12 mouse cellular contexts compared by ENCODE assay signal in the genomic region with DNA sequence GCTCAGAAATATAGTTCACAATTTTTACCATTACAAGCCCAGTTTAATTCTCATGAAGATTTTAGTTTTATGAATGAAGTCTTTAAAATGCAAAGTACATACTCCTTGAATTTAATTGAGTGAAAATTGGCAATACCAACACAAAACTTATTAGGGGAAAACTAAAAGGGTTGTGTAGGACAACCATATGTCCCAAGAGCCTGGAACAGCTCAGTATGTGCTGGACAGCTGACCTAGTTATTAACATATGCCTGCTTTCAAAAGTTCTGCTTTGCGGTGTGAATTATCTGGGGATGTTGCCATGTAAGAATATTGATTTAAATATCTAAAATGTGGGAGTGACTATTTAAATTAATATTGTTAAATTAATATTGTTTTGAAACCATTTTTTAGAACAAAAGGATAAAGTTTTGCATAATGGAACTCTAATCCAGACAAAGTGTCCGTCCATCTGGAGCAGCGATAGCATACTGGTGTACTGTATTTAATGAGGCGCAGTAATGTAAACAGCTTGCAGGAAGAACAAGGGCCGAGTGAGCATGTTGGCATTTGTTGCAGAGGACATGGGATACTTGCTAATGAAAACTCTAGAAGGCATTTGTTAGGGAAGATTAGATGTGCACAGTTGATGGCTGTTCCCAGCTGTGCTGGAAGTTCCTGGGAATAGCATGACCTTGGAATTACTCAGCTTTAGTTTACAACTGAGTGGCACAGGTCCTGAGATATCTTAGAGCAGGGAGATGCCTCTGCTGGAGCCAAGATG. TPM values are rescaled to one million over a fixed set of nuclear protein-coding genes. Genes with fewer than 3 reads are reported as not detected.
DNase-seq lines count a peak whose midpoint lies in the region; ATAC-seq lines count a peak whose summit lies in the region.
"Had no signal": no experiment of that assay in that cellular context is flagged by ENCODE, and none has a peak within 500 bp of the region (broad histone marks: within the 10 kb centered on the region; RNA-seq: fewer than 3 reads in every experiment).

No protein-coding gene starts in this region.

- peak overlapping the region; percentile 67 for H3K27ac ChIP-seq in heart, embryonic 13.5 days (replicated peaks)
- 0 out of 2 replicates have a peak overlapping the region, but pooled peaks have one; percentile 30 for H3K27ac ChIP-seq in limb, embryonic 11.5 days (replicated peaks; ENCODE audit: low read depth, low read length)
- H3K27ac ChIP-seq in limb, embryonic 10.5 days: no peak overlapping the region
- peak overlapping the region; percentile 70 for H3K27ac ChIP-seq in forebrain, embryonic 15.5 days (replicated peaks)
- H3K27ac ChIP-seq: heart, adult 2 months had no signal

- peaks cover 43% of the 10 kb centered on the region for H3K4me1 ChIP-seq in heart, embryonic 13.5 days
- no peaks in the 10 kb centered on the region for H3K4me1 ChIP-seq in limb, embryonic 11.5 days (ENCODE audit: control insufficient read depth, insufficient read depth, low read length)
- no peaks in the 10 kb centered on the region for H3K4me1 ChIP-seq in limb, embryonic 10.5 days
- peaks cover 23% of the 10 kb centered on the region for H3K4me1 ChIP-seq in forebrain, embryonic 15.5 days

- no peak for ATAC-seq in heart, embryonic 13.5 days (ENCODE audit: extremely low read depth, insufficient number of reproducible peaks, low FRiP score, low TSS enrichment)
- ATAC-seq in limb, embryonic 11.5 days (ENCODE audit: insufficient number of reproducible peaks, low FRiP score, low TSS enrichment, low read depth): no peak
- peak; percentile 65 for ATAC-seq in forebrain, embryonic 15.5 days (replicated peaks)
- no peak for ATAC-seq in megakaryocyte, adult 5-6 weeks (ENCODE audit: poor library complexity, severe bottlenecking)
- ATAC-seq: Patski had no signal

- no peak overlapping the region for H3K4me2 ChIP-seq in heart, embryonic 13.5 days
- H3K4me2 ChIP-seq in limb, embryonic 11.5 days (ENCODE audit: low read depth, severe bottlenecking): no peak overlapping the region
- no peak overlapping the region for H3K4me2 ChIP-seq in forebrain, embryonic 15.5 days (replicated peaks)

- no peaks in the 10 kb centered on the region for H3K27me3 ChIP-seq in heart, embryonic 13.5 days (replicated peaks)
- H3K27me3 ChIP-seq in limb, embryonic 11.5 days (ENCODE audit: control insufficient read depth, insufficient read depth, low read length): no peaks in the 10 kb centered on the region
- H3K27me3 ChIP-seq in limb, embryonic 10.5 days (ENCODE audit: low read depth, poor library complexity, severe bottlenecking): no peaks in the 10 kb centered on the region
- no peaks in the 10 kb centered on the region for H3K27me3 ChIP-seq in forebrain, embryonic 15.5 days
- H3K27me3 ChIP-seq: Patski had no signal

- DNase-seq in heart, postnatal 14 days: no peak
- DNase-seq in limb, embryonic 11.5 days (ENCODE audit: low spot score): no peak
- no peak for DNase-seq in limb, embryonic 10.5 days (ENCODE audit: low spot score)
- DNase-seq in retina, postnatal 1 day: peak; percentile 93
- DNase-seq in gastrocnemius, postnatal 4 days (ENCODE audit: low spot score in 2 of 2): no peak
- DNase-seq: cerebellum, postnatal 14 days; heart, adult 2 months; left cerebral cortex, postnatal 4 days had no signal

- H3K9ac ChIP-seq in heart, embryonic 13.5 days: no peak overlapping the region
- no peak overlapping the region for H3K9ac ChIP-seq in limb, embryonic 11.5 days (ENCODE audit: low read length)
- H3K9ac ChIP-seq in forebrain, embryonic 15.5 days (replicated peaks): no peak overlapping the region

- H3K4me3 ChIP-seq in heart, embryonic 13.5 days: no peak overlapping the region
- H3K4me3 ChIP-seq in limb, embryonic 11.5 days (ENCODE audit: low read depth, low read length): no peak overlapping the region
- no peak overlapping the region for H3K4me3 ChIP-seq in limb, embryonic 10.5 days
- H3K4me3 ChIP-seq in forebrain, embryonic 15.5 days: no peak overlapping the region
- H3K4me3 ChIP-seq: heart, adult 2 months had no signal

- WGBS in heart, embryonic 13.5 days: 67% methylated on average over 5 of the region's 5 CpGs
- WGBS in limb, embryonic 11.5 days: 89% methylated on average over 5 of the region's 5 CpGs
- 90% methylated on average over 5 of the region's 5 CpGs for WGBS in limb, embryonic 10.5 days
- 28% methylated on average over 5 of the region's 5 CpGs for WGBS in forebrain, embryonic 15.5 days

- intact Hi-C loops in heart, postnatal 14 days (cut with DNase I): no loop called here

- peaks cover 4% of the 10 kb centered on the region; the same call in 1 of the 2 replicates for H3K36me3 ChIP-seq in heart, embryonic 13.5 days
- no peaks in the 10 kb centered on the region for H3K36me3 ChIP-seq in limb, embryonic 11.5 days (ENCODE audit: control insufficient read depth, insufficient read depth, low read length)
- peaks cover 14% of the 10 kb centered on the region for H3K36me3 ChIP-seq in limb, embryonic 10.5 days
- no peaks in the 10 kb centered on the region for H3K36me3 ChIP-seq in forebrain, embryonic 15.5 days

- H3K9me3 ChIP-seq in heart, embryonic 13.5 days: no peaks in the 10 kb centered on the region
- no peaks in the 10 kb centered on the region for H3K9me3 ChIP-seq in limb, embryonic 11.5 days (ENCODE audit: control insufficient read depth, low read length)
- no peaks in the 10 kb centered on the region for H3K9me3 ChIP-seq in limb, embryonic 10.5 days (replicated peaks)
- no peaks in the 10 kb centered on the region for H3K9me3 ChIP-seq in forebrain, embryonic 15.5 days

RNA-seq across cellular contexts. Expression of gene Chsy1, which starts 55.9 kb away (rescaled TPM):
- polyA plus RNA-seq in heart, embryonic 13.5 days (2015; fragmentation: Nextera tagmentation; extraction: Ambion mirVana): 11.7 and 13.2 TPM in 2 replicates
- total RNA-seq in heart, postnatal 14 days (2021): 10 to 100 TPM; 20.2 to 21.5 TPM
- polyA plus RNA-seq in limb, embryonic 11.5 days (2014; fragmentation: Nextera tagmentation; extraction: Ambion mirVana): 23.9 and 27.1 TPM in 2 replicates
- 12.9 and 14.8 TPM in 2 replicates for polyA plus RNA-seq in limb, embryonic 10.5 days (2016; fragmentation: Nextera tagmentation; extraction: Ambion mirVana)
- polyA plus RNA-seq in forebrain, embryonic 15.5 days (2015; fragmentation: Nextera tagmentation; extraction: Ambion mirVana): 13.3 and 13.8 TPM in 2 replicates
- total RNA-seq in gastrocnemius, postnatal 4 days (2021): 10 to 100 TPM; 32.0 to 35.9 TPM
- 18.2 and 21.2 TPM in 2 replicates for total RNA-seq in megakaryocyte, adult 5-6 weeks (2015)
- total RNA-seq in megakaryocyte, adult 5-6 weeks (2017): 37.1 and 37.6 TPM in 2 replicates
